Mouse (Mus musculus) kidney, postnatal 4 days (tissue): Measurements from ENCODE around the gene Socs1.
A peak's percentile ranks its signal among the peaks of the same experiment; 100 is the strongest.
"Not testable (repeated sequence)": the region's sequence is repeated elsewhere in the genome, so short reads cannot be mapped to it uniquely, and the experiment has no call there.

ENCODE experiments used
- DNase-seq, 2 experiments: peaks; one replicate each; pipeline ENCODE4 v3.0.0; 2021; ENCODE audit warnings: mixed read lengths in 2 of 2

Socs1 gene

DNA sequence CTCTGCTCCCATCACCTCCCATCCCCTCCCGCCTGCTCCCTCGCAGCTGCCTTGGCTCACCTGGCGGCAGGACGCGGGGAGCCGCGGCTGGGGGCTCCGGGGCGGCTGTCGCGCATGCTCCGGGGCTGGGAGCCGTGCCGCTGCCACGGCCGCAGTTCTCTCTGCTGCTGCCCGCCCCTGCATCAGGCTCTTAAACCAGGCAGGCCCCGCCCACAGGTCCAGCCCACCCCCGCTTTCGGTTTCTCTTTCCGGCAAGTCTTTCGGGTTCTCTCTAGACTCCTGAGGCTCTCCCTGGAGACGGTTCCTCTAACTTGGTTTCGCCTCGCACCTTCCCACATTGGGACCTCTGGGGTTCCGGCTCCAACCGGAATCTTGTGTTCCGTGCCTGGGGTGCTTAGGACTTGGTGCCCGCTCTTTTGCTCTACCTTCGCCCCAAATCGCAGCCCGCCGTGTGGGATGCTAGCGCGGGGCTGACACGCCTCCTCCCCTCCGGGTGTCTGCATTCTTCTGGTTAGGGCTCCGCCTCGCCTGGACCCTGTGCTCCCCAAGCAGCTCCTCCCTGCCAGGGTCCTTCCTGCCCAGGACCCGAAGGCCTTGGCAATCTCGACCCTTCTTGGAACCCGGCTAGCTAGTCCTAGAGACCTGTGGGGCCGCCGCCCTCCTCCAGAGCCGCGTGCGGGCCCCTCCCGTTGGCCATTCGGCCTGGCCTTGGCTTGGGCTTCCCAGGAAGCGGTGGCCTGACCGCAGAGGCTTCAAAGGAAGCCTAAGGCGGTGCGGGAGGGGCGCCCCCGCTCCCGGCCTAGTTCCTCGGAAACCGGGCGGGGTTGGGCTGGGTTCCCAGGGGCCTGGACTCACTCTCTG is at the start of gene Socs1:
Socs1 (minus strand) TSS at position 166 of the 861 bp plus-strand sequence.
- peak; percentile 94 to 97 for DNase-seq

DNA sequence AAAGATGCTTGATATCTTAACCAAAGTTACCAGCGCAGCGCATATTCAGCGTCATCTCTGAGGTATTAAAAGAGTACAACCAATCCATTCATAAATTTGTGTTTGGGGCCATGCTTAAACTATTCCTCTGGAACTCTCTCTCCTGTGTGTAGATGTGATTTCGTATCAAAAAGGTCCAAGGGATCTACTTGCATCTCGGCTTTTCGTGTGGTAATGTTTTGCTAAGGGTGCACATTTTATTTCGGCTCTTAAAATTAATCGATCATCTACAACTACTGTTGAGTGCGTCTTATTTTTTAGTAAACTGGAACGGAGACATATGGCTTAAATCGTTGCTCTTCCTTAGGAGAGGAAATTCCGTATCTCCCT is 49.2 kb upstream of the Socs1 start:
- DNase-seq, result no peak

DNA sequence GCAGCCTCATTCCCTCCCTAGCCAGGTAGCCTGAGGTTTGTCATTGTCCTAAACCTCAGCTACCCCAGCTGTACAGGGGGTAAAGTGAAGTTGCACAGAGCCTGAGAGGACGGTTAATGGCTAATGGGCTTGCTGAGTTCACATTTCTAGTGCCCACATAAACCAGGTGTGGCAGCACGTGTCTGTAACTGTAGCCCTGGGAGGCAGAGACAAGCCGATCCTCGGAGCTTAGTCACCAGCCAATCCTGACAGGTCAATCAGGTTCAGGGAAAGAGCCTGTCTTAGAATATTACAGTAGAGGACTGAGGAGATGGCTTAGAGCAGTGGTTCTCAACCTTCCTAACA is 43.1 kb upstream of the Socs1 start:
- no peak for DNase-seq

DNA sequence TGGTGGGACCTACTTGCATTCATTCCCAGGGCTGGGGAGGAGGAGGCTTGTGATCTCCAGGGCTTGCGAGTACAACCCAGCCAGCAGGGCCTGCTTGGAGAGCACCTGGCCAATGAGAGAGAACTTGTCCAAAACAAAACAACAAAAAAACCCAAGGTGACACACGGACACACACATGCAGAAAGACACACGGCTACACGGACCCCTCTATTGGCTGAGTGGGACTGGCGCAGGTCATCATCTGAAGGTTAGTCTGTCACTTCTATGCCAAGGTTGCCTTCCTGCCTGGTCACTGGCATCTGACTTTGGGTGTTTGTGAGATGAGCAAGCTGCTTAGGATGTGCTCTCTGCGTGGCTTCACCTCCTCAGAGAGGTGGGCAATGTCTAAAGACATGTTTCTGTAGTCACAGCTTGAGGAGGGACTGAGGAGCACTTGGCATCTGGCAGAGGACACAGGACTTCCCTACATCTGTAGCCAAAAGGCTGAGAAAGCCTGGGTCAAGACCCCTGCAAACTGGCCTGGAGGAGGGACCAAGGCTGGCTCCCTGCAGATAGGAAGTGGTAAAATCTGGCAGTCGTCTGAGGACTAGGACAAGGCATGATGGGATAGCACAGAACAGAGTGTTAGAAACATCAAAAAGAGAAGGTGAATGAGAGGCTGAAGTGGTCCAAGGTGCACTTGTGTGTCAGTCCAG is 42.6 kb upstream of the Socs1 start:
- DNase-seq, result no peak

DNA sequence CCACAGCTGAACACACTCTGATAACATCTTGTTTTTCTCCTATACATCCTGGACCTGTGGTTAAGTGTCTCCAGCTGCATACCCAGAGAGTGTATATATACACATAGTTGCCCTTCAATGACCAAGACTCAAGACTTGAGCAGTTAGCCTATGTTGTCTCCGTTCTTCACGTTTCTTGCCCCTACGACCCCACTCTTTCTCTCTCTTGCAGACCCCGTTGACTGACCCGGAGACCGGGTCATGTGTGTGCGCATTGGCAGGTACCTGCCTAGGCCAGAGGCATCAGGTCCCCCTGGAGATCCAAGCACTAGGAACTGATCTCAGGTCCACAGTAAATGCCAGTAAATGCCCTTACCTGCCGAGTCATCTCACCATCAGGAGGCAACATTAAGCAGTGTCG is 41.9 kb upstream of the Socs1 start:
- DNase-seq, result no peak

DNA sequence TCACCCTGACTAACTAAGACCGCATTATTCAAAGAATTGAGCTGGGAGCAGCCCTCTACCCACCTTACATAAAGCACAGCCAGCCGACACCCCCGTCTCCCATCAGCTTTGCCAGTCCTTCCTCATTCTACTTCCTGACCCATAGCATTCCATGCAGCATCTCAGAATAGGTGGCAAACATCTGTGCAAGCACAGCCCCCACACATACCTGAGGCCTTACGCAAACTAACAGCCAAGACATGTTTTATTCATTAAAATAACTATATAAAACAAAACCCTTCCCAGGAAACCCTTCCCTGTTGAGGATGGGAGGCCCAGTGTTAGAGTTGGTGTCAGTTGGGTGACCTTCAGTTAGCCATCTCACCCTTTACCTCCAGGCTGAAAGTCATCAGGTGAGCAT is 40.5 kb upstream of the Socs1 start:
- no peak for DNase-seq

DNA sequence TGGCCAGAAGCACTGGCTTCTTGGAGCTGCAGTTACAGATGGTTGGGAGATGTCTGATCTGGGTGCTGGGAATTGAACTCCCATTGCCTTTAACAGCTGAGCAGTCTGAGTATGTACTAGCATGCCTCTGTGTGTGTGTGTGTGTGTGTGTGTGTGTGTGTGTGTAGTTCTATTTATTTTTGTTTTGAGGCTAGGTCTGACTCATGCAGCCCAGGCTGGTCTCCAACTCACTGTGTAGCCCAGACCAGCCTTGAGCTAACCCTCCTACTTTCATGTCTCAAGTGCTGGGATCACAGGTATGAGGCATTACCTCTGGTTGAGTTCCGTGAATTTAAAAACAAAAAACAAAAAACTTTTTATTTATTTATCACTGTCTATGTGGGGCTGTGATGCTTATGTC is 39.2 kb upstream of the Socs1 start:
- no peak for DNase-seq

DNA sequence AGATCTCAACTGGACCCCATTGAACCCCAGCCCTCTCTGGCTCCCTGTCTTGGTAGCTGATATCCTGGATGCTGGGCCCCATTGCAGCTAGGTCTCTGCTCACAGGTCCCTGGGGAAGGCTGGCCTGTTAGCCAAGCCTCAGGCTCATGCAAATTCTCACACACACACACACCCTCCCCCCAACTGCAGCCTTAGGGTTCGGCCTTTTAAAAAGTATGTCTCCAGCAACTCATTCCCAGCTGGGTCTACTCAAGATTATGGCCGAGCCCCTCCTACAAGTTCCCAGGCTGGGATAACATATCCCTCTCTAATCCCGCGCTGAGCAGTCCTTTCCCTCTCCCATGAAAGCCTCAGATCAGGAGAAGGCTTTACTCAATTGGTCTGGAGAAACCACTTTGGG is 36.1 kb upstream of the Socs1 start:
- peak; percentile 38 to 56 for DNase-seq

DNA sequence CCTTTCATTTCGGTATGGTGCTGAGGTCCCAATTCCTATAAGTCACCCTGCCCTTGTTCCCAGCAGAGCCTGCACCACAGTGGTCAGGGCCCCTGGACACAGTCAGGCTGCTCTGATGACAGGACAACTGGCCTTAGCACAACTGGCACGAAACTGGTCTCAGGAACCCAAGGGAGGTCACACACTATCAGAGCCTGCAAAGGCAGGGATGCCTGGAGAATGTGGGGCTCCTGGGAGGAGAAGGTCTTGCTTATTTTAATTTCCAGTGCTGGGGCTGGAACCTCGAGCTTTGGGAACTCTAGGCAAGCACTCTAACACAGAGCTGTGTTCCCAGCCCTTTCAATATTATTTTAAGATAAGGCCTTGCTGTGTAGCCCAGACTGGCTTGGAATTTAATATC is 34.6 kb upstream of the Socs1 start:
- no peak for DNase-seq

DNA sequence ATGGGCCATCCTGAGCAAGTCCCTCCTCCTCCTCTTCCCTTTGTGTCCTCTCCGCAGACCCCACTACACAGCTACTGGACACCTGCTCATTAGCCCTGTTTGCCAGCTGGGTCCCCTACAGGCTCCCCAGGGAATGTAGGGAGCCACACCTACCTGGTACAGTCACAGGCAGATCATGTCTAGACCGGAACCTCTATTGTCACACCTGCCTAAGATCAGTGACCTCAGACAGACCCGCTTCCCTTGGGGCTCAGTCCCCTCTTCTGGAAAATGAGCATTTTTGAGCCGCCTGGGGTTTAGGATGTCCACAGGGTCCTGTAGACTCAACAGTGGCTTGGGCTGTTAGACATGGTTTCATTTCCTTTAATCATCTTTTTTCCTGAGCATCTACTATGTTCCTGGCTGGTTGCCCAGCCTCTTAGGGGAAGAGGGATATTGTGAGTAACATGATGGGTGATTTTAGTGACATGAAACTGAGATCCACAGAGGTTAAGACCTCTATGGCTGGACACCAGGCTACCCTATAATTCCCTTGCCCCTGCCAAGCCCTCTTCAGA is 33.3 kb upstream of the Socs1 start:
- DNase-seq, result no peak

DNA sequence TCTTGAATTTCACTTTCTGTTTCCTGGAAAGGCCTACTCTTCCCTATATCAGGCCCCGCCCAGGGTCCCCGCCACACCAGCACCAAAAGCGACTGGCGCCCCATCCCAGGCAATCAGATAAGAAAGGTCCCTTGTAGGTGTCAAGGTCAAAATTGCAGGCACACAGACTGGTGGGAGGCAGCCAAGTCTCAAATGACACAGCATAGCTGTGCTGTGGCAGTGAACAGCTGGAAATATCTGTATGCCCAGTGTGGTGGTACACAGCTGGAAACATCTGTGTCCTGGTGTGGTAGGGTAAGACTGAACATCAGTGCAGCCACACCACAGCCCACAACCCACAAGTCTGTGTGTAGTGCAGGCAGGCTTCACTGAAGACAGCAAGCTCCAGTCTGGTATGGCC is 29.5 kb upstream of the Socs1 start:
- no peak for DNase-seq

DNA sequence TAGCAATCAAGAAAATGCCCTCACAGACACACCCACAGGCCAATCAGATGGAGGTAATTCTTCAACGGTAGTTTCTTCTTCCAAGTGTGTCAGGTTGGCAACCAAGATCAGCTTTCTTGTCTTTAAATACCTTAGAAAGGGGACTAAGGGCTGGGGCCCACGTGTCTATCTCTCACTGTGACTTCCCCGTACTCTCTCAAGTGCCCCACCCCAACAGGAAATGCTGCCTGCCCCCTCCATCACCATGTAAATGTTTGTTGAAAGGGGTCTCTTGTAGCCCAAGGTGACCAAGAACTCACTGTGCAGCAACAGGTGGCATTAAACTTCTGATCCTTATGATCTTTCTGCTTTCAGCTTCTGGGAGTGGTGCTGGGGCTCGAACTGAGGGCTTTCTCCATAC is 28.4 kb upstream of the Socs1 start:
- DNase-seq, result no peak

DNA sequence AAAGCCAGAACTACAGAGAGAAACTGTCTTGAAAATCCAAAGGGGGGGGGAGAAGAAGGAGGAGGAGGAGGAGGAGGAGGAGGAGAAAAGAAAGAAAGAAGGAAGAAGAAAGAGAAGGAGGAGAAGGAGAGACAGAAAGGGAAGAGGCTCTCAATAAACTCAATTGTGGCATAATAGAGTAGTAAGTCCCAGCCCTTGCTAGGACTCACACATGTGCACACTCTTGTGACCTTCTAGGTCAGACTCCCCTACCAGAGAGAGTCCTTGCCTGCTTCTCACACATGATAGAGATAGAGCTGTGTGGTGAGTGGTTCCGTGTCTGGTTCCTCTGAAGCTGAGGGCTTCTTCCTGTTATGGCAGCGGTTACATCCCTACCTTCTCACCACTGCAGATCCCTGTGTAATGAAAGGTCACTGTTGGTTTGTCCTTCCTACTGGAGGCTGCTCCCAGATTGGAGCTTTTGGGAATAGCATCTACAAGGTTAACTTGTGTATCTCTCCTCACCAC is 27.6 kb upstream of the Socs1 start, which contains the start of gene Gm11172:
Gm11172 (plus strand) TSS at position 51 of the 507 bp plus-strand sequence.
- DNase-seq, result no peak

DNA sequence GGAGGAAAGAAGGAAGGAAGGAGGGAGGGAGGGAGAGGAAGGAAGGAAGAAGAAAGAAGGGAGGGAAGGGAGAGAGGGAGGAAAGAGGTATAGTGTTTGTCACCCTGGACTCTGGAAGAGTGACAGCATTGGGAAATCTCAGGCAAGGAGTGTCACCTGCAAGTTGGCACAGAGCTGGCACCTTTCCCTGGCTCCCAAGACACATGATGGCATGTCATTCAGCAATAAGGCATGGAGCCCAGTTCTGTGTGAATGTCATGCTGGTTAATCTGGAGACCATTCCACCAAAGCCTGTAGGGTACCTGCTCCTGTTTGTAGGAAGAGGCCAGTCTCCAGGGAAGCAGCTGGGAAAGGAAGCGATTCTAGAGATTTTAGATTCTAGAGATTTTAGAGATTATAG is 25.0 kb upstream of the Socs1 start:
- no peak for DNase-seq

DNA sequence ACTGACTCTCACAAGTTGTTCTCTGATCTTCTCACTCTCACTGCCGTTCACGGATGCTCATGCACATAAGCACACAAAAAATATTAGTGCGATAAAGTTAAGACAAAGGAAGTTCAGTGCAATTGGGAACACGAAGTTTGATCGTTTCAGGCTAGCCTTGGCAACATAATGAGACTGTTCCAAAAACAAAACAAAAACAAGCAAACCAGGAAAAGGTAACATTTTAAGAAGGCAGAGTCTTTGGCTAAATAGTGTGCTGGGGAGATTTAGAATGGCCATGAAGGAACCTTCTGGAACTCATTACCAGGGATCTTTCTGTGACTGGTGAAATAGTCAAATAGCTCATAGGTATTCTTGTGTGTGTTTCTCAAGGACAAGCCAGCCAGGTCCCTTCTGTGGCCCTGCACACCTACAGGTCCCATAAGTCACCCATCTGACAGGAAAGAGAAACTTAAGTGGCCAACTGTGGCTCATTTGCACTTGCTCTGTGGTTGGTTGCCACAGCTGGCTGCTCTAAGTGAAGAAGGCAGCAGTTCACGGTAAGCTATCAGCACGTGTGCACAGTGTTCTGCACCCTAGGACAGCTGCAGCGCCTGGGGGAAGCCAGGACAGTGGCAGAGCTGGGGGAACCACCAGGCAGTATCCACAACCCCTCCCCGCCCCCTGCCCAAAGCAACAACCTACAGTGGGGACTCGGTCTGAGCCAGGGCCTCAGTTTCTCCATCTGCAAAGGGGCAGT is 20.6 kb upstream of the Socs1 start, which contains the start of gene Prm1:
Prm1 (minus strand) TSS at position 51 of the 739 bp plus-strand sequence.
- DNase-seq, result no peak

DNA sequence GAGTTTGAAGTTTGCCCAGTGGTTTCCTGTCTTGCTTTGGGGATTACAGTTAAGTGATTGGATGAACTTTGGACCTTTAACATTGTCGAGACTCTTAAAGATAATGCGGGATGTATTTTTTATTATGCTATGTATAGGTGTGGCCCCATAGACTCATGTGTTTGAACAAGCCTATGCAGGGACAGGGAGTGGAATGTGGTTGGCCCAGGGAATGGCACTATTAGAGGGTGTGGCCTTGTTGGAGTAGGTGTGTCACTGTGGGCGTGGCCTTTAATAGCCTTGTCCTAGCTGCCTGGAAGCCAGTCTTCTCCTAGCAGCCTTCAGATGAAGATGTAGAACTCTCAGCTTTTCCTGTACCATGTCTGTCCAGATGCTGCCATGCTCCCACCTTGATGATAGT is 17.1 kb upstream of the Socs1 start:
- DNase-seq, result not testable (repeated sequence)

DNA sequence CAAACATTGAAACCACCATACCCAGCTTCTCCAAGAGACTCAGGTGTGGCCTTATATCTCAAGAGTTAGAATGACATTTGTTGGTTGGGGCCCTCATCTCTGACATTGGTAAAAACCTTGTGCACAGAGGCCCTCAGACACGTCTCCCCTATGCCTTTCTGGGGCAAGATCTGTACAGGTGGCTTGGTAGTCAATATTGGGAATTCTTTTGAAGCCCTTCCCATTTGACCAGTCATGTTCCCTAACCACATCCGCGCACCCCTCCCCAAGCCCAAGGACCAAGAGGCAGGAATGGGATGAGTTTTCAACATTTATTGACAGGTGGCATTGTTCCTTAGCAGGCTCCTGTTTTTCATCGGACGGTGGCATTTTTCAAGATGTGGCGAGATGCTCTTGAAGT is 10.7 kb upstream of the Socs1 start, which contains the start of gene Prm2:
Prm2 (minus strand) TSS at position 101 of the 400 bp plus-strand sequence.
- DNase-seq, result no peak

DNA sequence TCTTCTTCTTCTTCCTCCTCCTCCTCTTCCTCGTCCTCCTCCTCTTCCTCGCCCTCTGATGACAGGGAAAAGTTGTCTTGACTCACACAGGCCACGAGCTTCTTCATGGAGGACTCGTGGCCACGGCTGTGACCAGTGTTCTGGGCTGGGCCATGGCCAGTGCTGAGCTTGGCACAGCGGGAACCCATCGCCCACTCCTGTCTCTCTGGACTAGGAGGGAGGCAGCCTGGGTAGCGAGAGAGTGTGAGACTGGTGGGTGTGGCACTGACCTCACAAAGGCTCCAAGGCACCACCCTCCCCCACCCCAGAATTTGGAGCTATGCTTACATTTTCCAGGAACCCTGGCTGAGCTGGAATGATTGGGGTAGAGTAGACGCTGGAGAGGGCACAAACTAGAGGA is 5.4 kb upstream of the Socs1 start, which contains the start of gene Prm3:
Prm3 (minus strand) TSS at position 213 of the 400 bp plus-strand sequence.
- DNase-seq, result no peak

DNA sequence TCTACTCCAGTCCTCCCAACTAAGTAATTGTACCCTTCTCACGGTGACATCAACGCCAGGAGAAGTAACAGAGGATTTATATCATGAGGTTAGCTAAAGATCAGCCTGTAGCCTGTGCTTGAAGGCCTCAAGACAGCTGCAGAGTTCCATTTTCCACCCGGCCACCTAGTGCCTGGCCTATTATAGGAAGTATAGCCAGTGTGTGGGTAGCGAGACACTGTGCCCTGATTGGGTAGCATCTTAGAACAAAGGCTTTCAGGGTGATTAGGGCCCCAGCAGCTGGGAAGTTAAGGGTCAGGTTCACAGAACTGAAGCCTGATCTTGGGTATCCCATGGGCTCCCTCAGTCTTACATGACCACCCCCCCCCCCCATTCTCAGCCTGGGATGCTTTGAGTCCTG is 3.5 kb upstream of the Socs1 start:
- no peak for DNase-seq

DNA sequence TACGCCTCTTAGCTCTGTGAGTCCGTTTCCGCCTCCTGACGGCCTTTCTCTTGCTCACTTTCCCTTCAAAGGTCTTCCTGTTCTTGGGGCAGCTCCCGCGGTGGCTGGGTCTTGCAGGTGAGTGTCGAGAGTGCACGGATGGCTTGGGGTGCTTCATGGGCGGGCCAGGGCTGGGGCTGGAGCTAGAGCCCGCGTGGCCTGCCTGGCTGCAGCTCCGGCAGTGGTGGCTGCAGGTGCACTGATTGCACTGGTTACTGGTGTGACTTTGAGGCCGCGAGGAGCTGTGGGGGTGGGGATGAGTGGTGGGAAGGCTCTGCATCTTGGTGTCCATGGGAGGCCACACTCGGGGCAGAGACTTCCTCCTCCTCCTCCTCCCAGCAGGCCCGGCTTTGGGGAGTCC is 2.9 kb upstream of the Socs1 start, which contains the start of gene Tnp2:
Tnp2 (minus strand) TSS at position 390 of the 400 bp plus-strand sequence.
- peak in 1 of 2 experiments; percentile 28 for DNase-seq

DNA sequence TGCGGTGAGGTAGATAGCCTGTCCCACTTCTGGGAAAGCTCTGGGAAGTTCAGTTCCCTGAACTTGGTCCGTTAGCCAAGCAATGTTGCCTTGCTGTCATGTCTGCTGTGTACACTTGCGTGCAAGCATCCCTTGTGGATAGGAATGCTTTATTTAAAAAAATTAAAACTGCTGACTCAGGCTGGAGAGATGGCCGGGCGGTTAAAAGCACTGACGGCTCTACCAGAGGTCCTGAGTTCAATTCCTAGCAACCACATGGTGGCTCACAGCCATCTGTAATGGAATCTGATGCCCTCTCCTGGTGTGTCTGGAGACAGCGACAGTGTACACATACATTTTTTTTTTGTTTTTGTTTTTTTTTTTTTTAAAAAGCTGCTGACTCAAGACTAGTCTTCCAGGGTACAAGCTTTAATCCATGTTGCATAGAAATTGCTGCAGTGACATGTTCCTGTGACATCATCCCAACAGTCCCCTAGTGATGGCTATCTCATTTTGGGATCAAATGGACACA is 2.3 kb upstream of the Socs1 start:
- no peak for DNase-seq

DNA sequence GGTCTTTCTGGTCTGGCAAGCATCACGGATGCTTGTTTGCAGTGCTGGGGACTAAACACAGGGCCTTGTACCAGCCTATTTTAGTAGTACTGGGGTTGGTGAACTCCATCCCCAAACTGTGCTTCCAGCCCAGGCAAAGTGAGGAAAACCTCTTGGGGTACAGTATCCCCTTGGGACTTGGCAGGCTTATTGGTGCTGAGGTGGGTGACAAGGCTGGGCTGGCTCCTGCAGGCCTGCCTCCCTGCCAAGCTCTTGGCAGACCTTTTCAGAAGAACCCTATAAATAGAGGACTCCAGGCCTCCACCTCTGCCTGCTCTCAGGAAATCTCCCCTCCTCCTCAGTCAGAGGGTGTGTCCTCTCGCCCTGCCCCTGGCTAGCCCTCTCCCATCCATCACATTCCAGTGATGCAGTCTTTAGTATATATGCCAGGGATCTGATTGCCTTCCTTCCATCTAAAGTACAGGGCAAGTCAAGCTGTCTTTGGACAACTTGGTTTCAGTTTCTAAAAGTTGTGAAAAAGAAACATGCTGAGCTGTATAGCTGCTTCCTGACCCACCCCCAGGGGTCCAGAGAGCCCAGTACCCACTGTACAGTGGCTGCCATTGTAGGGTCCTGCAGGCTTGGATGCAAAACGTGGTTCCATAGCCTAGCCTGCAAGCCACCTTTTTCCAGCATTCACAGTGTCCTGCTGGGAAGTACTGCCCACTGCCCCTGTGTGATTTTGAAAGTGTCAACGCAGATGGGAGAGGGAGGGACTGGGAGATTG is 1.6 kb upstream of the Socs1 start:
- no peak for DNase-seq
